Mouse (Mus musculus): ENCODE results near the gene Defa21.

GRCm38 (mm10) chr8:20979846-20980245 lies 45.5 kb upstream of the Defa21 start:
- TF ChIP-seq CTCF (IDR thresholded peaks at IDR 0.05; ENCODE audit: low read depth, low read length): no peak
- TF ChIP-seq POLR2A (IDR thresholded peaks at IDR 0.05; ENCODE audit: borderline replicate concordance, low read depth, low read length): no peak

All from bone marrow macrophage, adult 2 months (primary cell).